ENCODE assay signal across 10 mouse cellular contexts in the genomic region with DNA sequence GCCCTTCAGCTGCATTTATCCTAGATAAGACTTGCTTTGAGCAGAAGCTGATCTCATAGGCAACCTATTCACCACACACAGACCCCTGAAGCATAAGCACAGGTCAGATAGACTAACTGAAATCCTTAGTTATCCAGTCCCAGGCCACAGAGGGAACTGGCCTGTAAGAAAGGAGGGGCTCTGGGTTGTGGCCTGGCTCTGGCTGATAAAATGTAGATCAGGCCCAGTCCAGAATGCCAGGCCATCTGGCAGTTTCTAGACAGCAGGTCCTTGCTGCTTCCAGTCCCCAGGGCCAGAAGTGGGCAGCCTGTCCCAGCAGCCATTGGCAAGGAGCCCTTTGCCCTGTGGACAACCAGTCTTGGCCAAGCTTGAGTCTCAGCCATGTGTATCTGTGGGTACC. TPM values are rescaled to one million over a fixed set of nuclear protein-coding genes. Genes with fewer than 3 reads are reported as not detected.
DNase-seq lines count a peak whose midpoint lies in the region; ATAC-seq lines count a peak whose summit lies in the region.
"Had no signal": no experiment of that assay in that cellular context is flagged by ENCODE, and none has a peak within 500 bp of the region (broad histone marks: within the 10 kb centered on the region; RNA-seq: fewer than 3 reads in every experiment).

No protein-coding gene starts in this region.

- peaks cover 82% of the 10 kb centered on the region for H3K4me1 ChIP-seq in erythroblast, embryonic 14.5 days (ENCODE audit: control insufficient read depth)
- peaks cover 26% of the 10 kb centered on the region for H3K4me1 ChIP-seq in forebrain, embryonic 16.5 days (replicated peaks; ENCODE audit: control insufficient read depth, insufficient read depth, low read length)

- no peak overlapping the region for H3K4me2 ChIP-seq in forebrain, embryonic 16.5 days (ENCODE audit: low read length)
- H3K4me2 ChIP-seq: limb, embryonic 12.5 days; neural tube, embryonic 15.5 days had no signal

- H3K9me3 ChIP-seq in erythroblast, embryonic 14.5 days (ENCODE audit: control insufficient read depth, low read length), result peaks cover 8% of the 10 kb centered on the region
- no peaks in the 10 kb centered on the region; the same call in 1 of the 2 replicates for H3K9me3 ChIP-seq in forebrain, embryonic 16.5 days (ENCODE audit: control insufficient read depth, low read length)
- H3K9me3 ChIP-seq: neural tube, embryonic 15.5 days had no signal

- peak overlapping the region; percentile 26 for H3K4me3 ChIP-seq in erythroblast, embryonic 14.5 days (replicated peaks)
- no peak overlapping the region for H3K4me3 ChIP-seq in forebrain, embryonic 16.5 days (replicated peaks; ENCODE audit: low read length)
- H3K4me3 ChIP-seq: limb, embryonic 12.5 days; neural tube, embryonic 15.5 days had no signal

- no peak overlapping the region for H3K9ac ChIP-seq in forebrain, embryonic 16.5 days (replicated peaks; ENCODE audit: low read depth, low read length)
- H3K9ac ChIP-seq: limb, embryonic 12.5 days; neural tube, embryonic 15.5 days had no signal

- no peaks in the 10 kb centered on the region for H3K27me3 ChIP-seq in erythroblast, embryonic 14.5 days (ENCODE audit: control insufficient read depth)
- H3K27me3 ChIP-seq in forebrain, embryonic 16.5 days (replicated peaks; ENCODE audit: control insufficient read depth, insufficient read depth, low read length), result no peaks in the 10 kb centered on the region
- H3K27me3 ChIP-seq: limb, embryonic 12.5 days; neural tube, embryonic 15.5 days had no signal

- H3K36me3 ChIP-seq in erythroblast, embryonic 14.5 days (ENCODE audit: control insufficient read depth), result peaks cover 10% of the 10 kb centered on the region
- H3K36me3 ChIP-seq in forebrain, embryonic 16.5 days (ENCODE audit: control insufficient read depth, insufficient read depth), result no peaks in the 10 kb centered on the region
- H3K36me3 ChIP-seq: limb, embryonic 12.5 days; neural tube, embryonic 15.5 days had no signal

- DNase-seq in MN1 (ENCODE audit: low spot score), result peak; percentile 75
- peak; percentile 72 for DNase-seq in adipocyte (ENCODE audit: low spot score)
- peak; percentile 48 for DNase-seq in heart, postnatal 4 days
- no peak for DNase-seq in embryo, embryonic 10 days (ENCODE audit: low spot score)
- DNase-seq in urinary bladder, postnatal 10 days (ENCODE audit: low spot score), result no peak
- DNase-seq in right cerebral cortex, postnatal 36 days (ENCODE audit: low spot score in 2 of 2), result no peak

- no peak for ATAC-seq in forebrain, embryonic 16.5 days

- H3K27ac ChIP-seq in forebrain, embryonic 16.5 days (ENCODE audit: low read length), result no peak overlapping the region
- H3K27ac ChIP-seq: limb, embryonic 12.5 days; neural tube, embryonic 15.5 days had no signal

RNA-seq across cellular contexts. Expression of gene Igsf3, which starts 22.4 kb away (rescaled TPM):
- polyA plus RNA-seq in erythroblast, embryonic 14.5 days (2012), result 0.12 and 0.14 TPM in 2 replicates
- total RNA-seq in heart, postnatal 4 days (2021), result 10 to 100 TPM; 26.9 to 29.8 TPM
- 98.6 and 100 TPM in 2 replicates for polyA plus RNA-seq in forebrain, embryonic 16.5 days (2015; fragmentation: Nextera tagmentation; extraction: Ambion mirVana)

Comparison
In these comparisons a context has a peak if more than half of its experiments do, and no peak if none do; other contexts are left out.
1. DNase-seq: peak in MN1 (single experiment), adipocyte (single experiment) and heart, postnatal 4 days (single experiment); none in embryo, embryonic 10 days (single experiment), urinary bladder, postnatal 10 days (single experiment) and right cerebral cortex, postnatal 36 days (0 of 2).
2. RNA of gene Igsf3, which starts 22.4 kb away (polyA plus RNA-seq): 98.6 to 100 TPM in forebrain, embryonic 16.5 days; 0.12 to 0.14 TPM in erythroblast, embryonic 14.5 days; every median in the first group is over 10 times any median in the second.